Mouse (Mus musculus) urinary bladder, postnatal 36 days (tissue): ENCODE data around the gene Stard13.

ENCODE experiments used
- DNase-seq, 2 experiments: peaks; one replicate each; pipeline ENCODE4 v3.0.0; 2022; ENCODE audit warnings: low spot score in 2 of 2, mixed read lengths in 1 of 2

Gene Stard13

GRCm38 (mm10) chr5:151059772-151060171 is 173.9 kb downstream of the Stard13 start:
- no peak for DNase-seq

- no peak for DNase-seq
Measured at GRCm38 (mm10) chr5:151059352-151059751, 174.3 kb downstream of the Stard13 start.

GRCm38 (mm10) chr5:151057716-151058115 is 175.9 kb downstream of the Stard13 start:
- no peak for DNase-seq

- no peak for DNase-seq
Measured at GRCm38 (mm10) chr5:151056920-151057294, 176.7 kb downstream of the Stard13 start.

- DNase-seq: no peak
Measured at GRCm38 (mm10) chr5:151056255-151056919, 177.2 kb downstream of the Stard13 start.

- no peak for DNase-seq
Measured at GRCm38 (mm10) chr5:151055426-151056090, 178.1 kb downstream of the Stard13 start.

- no peak for DNase-seq
Measured at GRCm38 (mm10) chr5:151054743-151055114, 178.9 kb downstream of the Stard13 start.

GRCm38 (mm10) chr5:151054100-151054742 is 179.4 kb downstream of the Stard13 start:
- no peak for DNase-seq

- no peak for DNase-seq
Measured at GRCm38 (mm10) chr5:151053190-151053589, 180.4 kb downstream of the Stard13 start.

GRCm38 (mm10) chr5:151052331-151052730 is 181.3 kb downstream of the Stard13 start:
- DNase-seq: no peak

GRCm38 (mm10) chr5:151047488-151047887 is 186.1 kb downstream of the Stard13 start:
- DNase-seq: no peak

GRCm38 (mm10) chr5:151046917-151047316 is 186.7 kb downstream of the Stard13 start:
- DNase-seq: no peak

- DNase-seq: no peak
Measured at GRCm38 (mm10) chr5:151046131-151046530, 187.5 kb downstream of the Stard13 start.

GRCm38 (mm10) chr5:151042911-151043310 is 190.7 kb downstream of the Stard13 start:
- no peak for DNase-seq

GRCm38 (mm10) chr5:151037871-151038270 is 195.8 kb downstream of the Stard13 start:
- DNase-seq: no peak

GRCm38 (mm10) chr5:151034715-151035512 is 198.7 kb downstream of the Stard13 start:
- DNase-seq: no peak

GRCm38 (mm10) chr5:151028906-151029305 is 204.7 kb downstream of the Stard13 start:
- no peak for DNase-seq

- no peak for DNase-seq
Measured at GRCm38 (mm10) chr5:151027171-151027570, 206.5 kb downstream of the Stard13 start.

GRCm38 (mm10) chr5:151026069-151026468 is 207.6 kb downstream of the Stard13 start:
- no peak for DNase-seq

- no peak for DNase-seq
Measured at GRCm38 (mm10) chr5:151024483-151024882, 209.2 kb downstream of the Stard13 start.

- DNase-seq: no peak
Measured at GRCm38 (mm10) chr5:151023461-151023860, 210.2 kb downstream of the Stard13 start.

GRCm38 (mm10) chr5:151022939-151023338 is 210.7 kb downstream of the Stard13 start:
- no peak for DNase-seq
